Comparison of ENCODE assay signal across 26 mouse cellular contexts in the genomic region with DNA sequence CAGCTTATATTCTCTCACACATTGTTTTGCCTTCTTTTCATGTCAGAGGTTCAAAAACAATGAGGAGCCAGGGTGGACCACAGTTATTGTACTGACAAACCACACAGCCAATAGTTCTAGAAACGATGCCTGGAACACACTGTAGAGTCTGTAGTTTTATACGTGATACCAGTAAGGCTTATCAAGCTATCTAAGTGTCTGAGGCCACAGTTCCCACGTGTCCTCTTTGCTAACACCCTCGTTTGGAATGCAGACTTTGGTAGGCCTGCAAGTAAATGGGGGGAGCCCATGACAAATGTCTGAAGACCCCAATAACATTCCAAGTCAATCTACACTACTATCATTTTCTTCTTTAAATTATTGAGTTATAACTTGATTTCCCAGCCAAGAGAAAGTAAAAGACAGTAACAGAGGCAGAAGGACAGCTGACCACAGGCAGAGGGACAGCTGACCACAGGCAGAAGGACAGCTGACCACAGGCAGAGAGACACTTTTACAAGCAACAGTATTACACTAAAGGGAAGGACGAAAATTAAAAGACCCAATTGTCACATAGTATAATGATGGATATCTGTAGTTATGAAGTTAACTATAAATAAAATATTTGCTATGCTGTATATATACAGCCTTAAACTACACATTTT. TPM values are rescaled to one million over a fixed set of nuclear protein-coding genes. Genes with fewer than 3 reads are reported as not detected.
DNase-seq lines count a peak whose midpoint lies in the region; ATAC-seq and TF ChIP-seq lines count a peak whose summit lies in the region.
"Had no signal": no experiment of that assay in that cellular context is flagged by ENCODE, and none has a peak within 500 bp of the region (broad histone marks: within the 10 kb centered on the region; RNA-seq: fewer than 3 reads in every experiment).

No protein-coding gene starts in this region.

- ATAC-seq in megakaryocyte-erythroid progenitor cell, adult 5-6 weeks (replicated peaks; ENCODE audit: low FRiP score, low TSS enrichment, poor library complexity, severe bottlenecking) = 0 out of 2 replicates have a peak, but pooled peaks have one; percentile 27
- ATAC-seq: forebrain, embryonic 16.5 days; hindbrain, postnatal 0 days; intestine, embryonic 15.5 days had no signal

- H3K4me1 ChIP-seq in spleen, adult 2 months (ENCODE audit: control insufficient read depth, insufficient read depth, insufficient read length) = 0 out of 2 replicates have a peak, but pooled peaks cover 1% of the 10 kb centered on the region
- peaks cover 11% of the 10 kb centered on the region for H3K4me1 ChIP-seq in brown adipose tissue, adult 24 weeks (ENCODE audit: control insufficient read depth, insufficient read depth, insufficient read length, low read length)
- H3K4me1 ChIP-seq: embryonic facial prominence, embryonic 13.5 days; forebrain, embryonic 10.5 days; heart, embryonic 10.5 days; hindbrain, embryonic 12.5 days; intestine, embryonic 15.5 days had no signal

- peak overlapping the region; percentile 40; the same call in 1 of the 2 replicates for H3K27ac ChIP-seq in layer of hippocampus, adult 2 months
- H3K27ac ChIP-seq in spleen, adult 2 months (ENCODE audit: insufficient read depth, low read length) = peak overlapping the region; percentile 31; the same call in 1 of the 2 replicates
- peak overlapping the region; percentile 72 for H3K27ac ChIP-seq in brown adipose tissue, adult 24 weeks (replicated peaks; ENCODE audit: low read depth, low read length)
- H3K27ac ChIP-seq: embryonic facial prominence, embryonic 13.5 days; forebrain, embryonic 10.5 days; heart, embryonic 10.5 days; hindbrain, embryonic 12.5 days; hindbrain, postnatal 0 days; intestine, embryonic 15.5 days had no signal

- no peak for TF ChIP-seq CTCF in layer of hippocampus, adult 2 months (conservative IDR thresholded peaks at IDR 0.05)
- TF ChIP-seq CTCF in spleen, adult 2 months (IDR thresholded peaks at IDR 0.05; ENCODE audit: extremely low read depth, insufficient read depth, insufficient read length, insufficient replicate concordance) = no peak

- DNase-seq in layer of hippocampus, adult 2 months (ENCODE audit: low spot score in 2 of 2) = no peak
- no peak for DNase-seq in layer of hippocampus, postnatal 10 days (ENCODE audit: low spot score in 2 of 2)
- DNase-seq in spleen, adult 2 months (ENCODE audit: low read depth in 1 of 2, low spot score in 2 of 2) = no peak
- no peak for DNase-seq in spleen, postnatal 36 days (ENCODE audit: low spot score in 2 of 2)
- DNase-seq in kidney, postnatal 36 days = no peak
- no peak for DNase-seq in frontal cortex, postnatal 14 days (ENCODE audit: low spot score in 2 of 2)
- DNase-seq: adrenal gland, adult 8-10 months; B cell, adult 2 months; cerebellum, adult 11-12 months; cerebellum, adult 9-11 months; gastrocnemius, postnatal 10 days; heart, postnatal 36 days; kidney, adult 9 months; kidney, postnatal 14 days; lung, embryonic 14.5 days; midbrain, embryonic 14.5 days; spleen, adult 18-20 months had no signal

- H3K36me3 ChIP-seq in spleen, adult 2 months (ENCODE audit: control insufficient read depth, insufficient read depth, low read length) = peaks cover 34% of the 10 kb centered on the region

- WGBS in spleen, adult 2 months = 70% methylated on average over 5 of the region's 5 CpGs

- TF ChIP-seq POLR2A in spleen, adult 2 months (IDR thresholded peaks at IDR 0.05; ENCODE audit: low read depth, low read length) = no peak

- no peak overlapping the region for H3K4me3 ChIP-seq in layer of hippocampus, adult 2 months
- H3K4me3 ChIP-seq in spleen, adult 2 months (ENCODE audit: extremely low read depth, insufficient read depth, insufficient read length) = no peak overlapping the region
- no peak overlapping the region for H3K4me3 ChIP-seq in brown adipose tissue, adult 24 weeks (ENCODE audit: insufficient read depth, low read depth, low read length)
- H3K4me3 ChIP-seq: embryonic facial prominence, embryonic 13.5 days; forebrain, embryonic 10.5 days; heart, embryonic 10.5 days; hindbrain, embryonic 12.5 days; intestine, embryonic 15.5 days had no signal

- no peaks in the 10 kb centered on the region for H3K27me3 ChIP-seq in spleen, adult 2 months (ENCODE audit: control insufficient read depth, insufficient read depth, low read length)
- H3K27me3 ChIP-seq: embryonic facial prominence, embryonic 13.5 days; hindbrain, embryonic 12.5 days; intestine, embryonic 15.5 days had no signal

RNA-seq across cellular contexts. Expression of a gene that starts 21.2 kb away (rescaled TPM):
- 10 to 100 TPM; 51.9 to 52.3 TPM for total RNA-seq in layer of hippocampus, adult 2 months (2021)
- 100 to 1,000 TPM; 101 to 110 TPM for total RNA-seq in layer of hippocampus, postnatal 10 days (2021)
- 19.3 and 22.1 TPM in 2 replicates for polyA plus RNA-seq in spleen, adult 2 months (2012; rRNA removed)
- 539 and 866 TPM in 2 replicates for polyA plus RNA-seq in brown adipose tissue, adult 24 weeks (2012; ENCODE audit: insufficient read depth, insufficient read length, missing spikeins)
- total RNA-seq in megakaryocyte-erythroid progenitor cell, adult 5-6 weeks (2014; fragmentation: Nextera tagmentation) = 113 and 131 TPM in 2 replicates
- total RNA-seq in megakaryocyte-erythroid progenitor cell, adult 5-6 weeks (2017) = 48.6 and 103 TPM in 2 replicates
